ENCODE assay signal across 30 mouse cellular contexts in the genomic region with DNA sequence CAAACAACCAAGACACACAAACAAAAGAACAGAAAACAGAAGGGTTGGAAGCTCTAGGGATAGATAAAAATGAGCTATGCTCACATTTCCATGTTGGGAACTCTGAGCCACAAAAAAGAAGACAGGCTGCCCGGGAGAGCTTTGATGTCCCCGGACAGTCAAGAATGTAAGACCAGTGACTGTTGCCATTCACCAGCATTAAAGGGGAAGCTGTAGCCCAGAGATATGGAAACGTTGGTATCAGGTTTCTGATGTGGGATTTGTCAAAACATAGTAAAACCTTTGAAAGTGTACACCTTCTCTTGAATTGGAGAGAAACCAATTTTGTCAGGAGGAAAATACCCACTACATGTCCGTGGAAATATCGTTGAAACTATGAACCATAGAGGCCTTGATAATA.
"Had no signal": no experiment of that assay in that cellular context is flagged by ENCODE, and none has a peak within 500 bp of the region (broad histone marks: within the 10 kb centered on the region; RNA-seq: fewer than 3 reads in every experiment).

No protein-coding gene starts in this region.

- ATAC-seq: liver, embryonic 12.5 days; liver, postnatal 0 days; lung, postnatal 0 days; midbrain, embryonic 13.5 days; midbrain, embryonic 15.5 days; midbrain, embryonic 16.5 days had no signal

- DNase-seq: left cerebral cortex, postnatal 4 days; liver; liver, embryonic 13.5 days; liver, postnatal 0 days; lung, adult 18-20 months; lung, adult 2 months; lung, embryonic 14.5 days; lung, postnatal 10 days; lung, postnatal 14 days; lung, postnatal 36 days; lung, postnatal 4 days; midbrain, embryonic 14.5 days had no signal

- H3K36me3 ChIP-seq: limb, embryonic 10.5 days; limb, embryonic 12.5 days; limb, embryonic 13.5 days; limb, embryonic 15.5 days; liver, embryonic 12.5 days; liver, embryonic 13.5 days; liver, embryonic 15.5 days; lung, embryonic 15.5 days; midbrain, embryonic 10.5 days; midbrain, embryonic 12.5 days; midbrain, embryonic 13.5 days; midbrain, embryonic 15.5 days; neural tube, embryonic 12.5 days had no signal

- H3K27me3 ChIP-seq: limb, embryonic 12.5 days; limb, embryonic 13.5 days; limb, embryonic 15.5 days; liver, embryonic 12.5 days; liver, embryonic 13.5 days; liver, embryonic 15.5 days; lung, embryonic 15.5 days; midbrain, embryonic 12.5 days; midbrain, embryonic 13.5 days; midbrain, embryonic 15.5 days; neural tube, embryonic 12.5 days had no signal

- H3K27ac ChIP-seq: limb, embryonic 10.5 days; limb, embryonic 12.5 days; limb, embryonic 13.5 days; limb, embryonic 15.5 days; liver, embryonic 12.5 days; liver, embryonic 13.5 days; liver, embryonic 14.5 days; liver, embryonic 15.5 days; lung, embryonic 15.5 days; macrophage; midbrain, embryonic 10.5 days; midbrain, embryonic 12.5 days; midbrain, embryonic 13.5 days; midbrain, embryonic 15.5 days; neural tube, embryonic 12.5 days had no signal

- H3K4me1 ChIP-seq: limb, embryonic 10.5 days; limb, embryonic 12.5 days; limb, embryonic 13.5 days; liver, embryonic 12.5 days; liver, embryonic 13.5 days; liver, embryonic 15.5 days; midbrain, embryonic 10.5 days; midbrain, embryonic 12.5 days; midbrain, embryonic 13.5 days; midbrain, embryonic 15.5 days; neural tube, embryonic 12.5 days had no signal

- H3K9ac ChIP-seq: limb, embryonic 12.5 days; limb, embryonic 13.5 days; limb, embryonic 15.5 days; liver, embryonic 12.5 days; liver, embryonic 13.5 days; liver, embryonic 14.5 days; liver, embryonic 15.5 days; liver, postnatal 0 days; lung, embryonic 14.5 days; lung, embryonic 15.5 days; midbrain, embryonic 12.5 days; midbrain, embryonic 13.5 days; midbrain, embryonic 15.5 days; neural tube, embryonic 12.5 days had no signal

- H3K9me3 ChIP-seq: limb, embryonic 10.5 days; limb, embryonic 13.5 days; limb, embryonic 15.5 days; liver, embryonic 12.5 days; liver, embryonic 13.5 days; liver, embryonic 15.5 days; lung, embryonic 15.5 days; midbrain, embryonic 10.5 days; midbrain, embryonic 12.5 days; midbrain, embryonic 13.5 days; midbrain, embryonic 15.5 days; neural tube, embryonic 12.5 days had no signal

- H3K4me3 ChIP-seq: limb, embryonic 10.5 days; limb, embryonic 12.5 days; limb, embryonic 13.5 days; limb, embryonic 15.5 days; liver, embryonic 12.5 days; liver, embryonic 13.5 days; liver, embryonic 15.5 days; lung, embryonic 15.5 days; megakaryocyte, embryonic 14.5 days; midbrain, embryonic 10.5 days; midbrain, embryonic 12.5 days; midbrain, embryonic 13.5 days; midbrain, embryonic 15.5 days; myocyte; neural tube, embryonic 12.5 days had no signal
